Mouse (Mus musculus) heart, embryonic 10.5 days (tissue): ENCODE data around the gene Parvb. TPM values are rescaled to one million over a fixed set of nuclear protein-coding genes. Genes with fewer than 3 reads are reported as not detected.

ENCODE experiments used
- DNase-seq: peaks from one replicate; pipeline ENCODE4 v3.0.0-alpha.2; 2017; ENCODE audit warnings: low spot score
- H3K27ac ChIP-seq: fragments of 300-500 bp; sonication (generic); 2 replicates; pipeline ENCODE4 v1.5.1; 2016; ENCODE audit warnings: mild to moderate bottlenecking
- H3K27me3 ChIP-seq: fragments of 300-500 bp; sonication (generic); 2 replicates; pipeline ENCODE4 v1.6.1; 2016; ENCODE audit warnings: mild to moderate bottlenecking; ENCODE audit not compliant: poor library complexity, insufficient read depth, severe bottlenecking
- H3K36me3 ChIP-seq: fragments of 300-500 bp; sonication (generic); 2 replicates; pipeline ENCODE4 v1.6.1; 2016; ENCODE audit warnings: mild to moderate bottlenecking, moderate library complexity
- H3K4me1 ChIP-seq: fragments of 300-500 bp; sonication (generic); 2 replicates; pipeline ENCODE4 v1.6.1; 2016; ENCODE audit warnings: mild to moderate bottlenecking
- H3K4me3 ChIP-seq: fragments of 300-500 bp; sonication (generic); 2 replicates; pipeline ENCODE4 v1.5.1; 2016; ENCODE audit warnings: mild to moderate bottlenecking, moderate library complexity
- H3K9me3 ChIP-seq: fragments of 300-500 bp; sonication (generic); 2 replicates; pipeline ENCODE4 v1.6.1; 2016; ENCODE audit warnings: mild to moderate bottlenecking, moderate library complexity
- WGBS: fragments of 180-500 bp; shearing (Covaris S2); methylation state at CpG from one replicate; pipeline ENCODE4 v1.1.7; 2016; 5-methylcytosine and 5-hydroxymethylcytosine counted together
- polyA plus RNA-seq: library from polyadenylated mRNA; unstranded; fragments of >200 nt; fragmentation: Nextera tagmentation; extraction: Ambion mirVana; gene quantifications from 2 replicates; pipeline ENCODE4 v1.2.1, GENCODE M21; 2016

Gene Parvb
- polyA plus RNA-seq, 1 experiment from 2014 or later, result 17.6 TPM

DNA sequence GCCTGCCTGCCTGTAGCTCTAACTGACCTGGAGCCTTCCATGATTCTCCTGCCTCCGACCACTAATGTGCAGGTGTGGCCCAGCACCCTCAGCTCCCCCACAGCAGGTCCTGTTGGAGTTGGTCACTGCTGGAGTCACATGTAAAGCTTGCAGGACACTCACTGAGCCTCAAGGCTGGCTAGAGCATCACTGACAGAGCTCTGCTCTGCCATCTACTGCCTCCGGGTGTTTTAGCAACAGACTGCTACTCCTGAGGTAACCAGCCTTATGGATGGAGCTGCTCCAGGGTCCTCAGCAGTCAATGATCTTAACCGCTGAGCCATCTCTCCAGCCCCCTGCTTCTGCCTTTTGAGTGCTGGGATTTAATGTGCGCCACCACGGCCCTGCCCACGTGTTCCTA lies 8.4 kb upstream of the Parvb start:
- no peak overlapping the region for H3K4me3 ChIP-seq
- H3K4me1 ChIP-seq, result peaks cover 41% of the 10 kb centered on the region
- peak overlapping the region; percentile 13; the same call in 1 of the 2 replicates for H3K27ac ChIP-seq
- WGBS, result 28% methylated on average over 6 of the region's 6 CpGs
- H3K36me3 ChIP-seq, result no peaks in the 10 kb centered on the region
- DNase-seq, result no peak
- H3K9me3 ChIP-seq, result no peaks in the 10 kb centered on the region
- no peaks in the 10 kb centered on the region for H3K27me3 ChIP-seq

DNA sequence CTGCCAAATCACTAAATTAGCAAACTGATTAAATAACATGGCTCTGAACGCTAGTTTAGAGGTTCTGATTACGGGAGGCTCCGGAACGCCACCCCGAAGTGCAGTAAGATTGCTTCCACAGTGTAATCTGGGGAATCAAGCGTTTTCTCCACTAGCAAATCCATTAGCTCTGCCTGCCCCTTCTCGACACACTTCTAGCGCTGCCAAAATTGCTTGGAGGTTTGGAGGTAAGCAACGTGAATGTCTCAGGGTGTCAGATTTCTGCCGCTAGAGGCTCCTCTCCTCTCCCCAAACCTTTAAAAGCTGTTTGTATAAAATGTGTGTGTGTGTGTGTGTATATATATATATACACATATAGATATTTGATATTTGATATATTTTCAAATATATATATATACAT lies 7.1 kb upstream of the Parvb start:
- Histone ChIP-seq H3K4me3 (no peak overlapping the region), H3K9me3 (no peaks in the 10 kb centered on the region), H3K27me3 (no peaks in the 10 kb centered on the region), H3K27ac (no peak overlapping the region), H3K4me1 (peaks cover 29% of the 10 kb centered on the region), H3K36me3 (no peaks in the 10 kb centered on the region)
- WGBS, result 45% methylated on average over 10 of the region's 10 CpGs
- DNase-seq, result no peak

DNA sequence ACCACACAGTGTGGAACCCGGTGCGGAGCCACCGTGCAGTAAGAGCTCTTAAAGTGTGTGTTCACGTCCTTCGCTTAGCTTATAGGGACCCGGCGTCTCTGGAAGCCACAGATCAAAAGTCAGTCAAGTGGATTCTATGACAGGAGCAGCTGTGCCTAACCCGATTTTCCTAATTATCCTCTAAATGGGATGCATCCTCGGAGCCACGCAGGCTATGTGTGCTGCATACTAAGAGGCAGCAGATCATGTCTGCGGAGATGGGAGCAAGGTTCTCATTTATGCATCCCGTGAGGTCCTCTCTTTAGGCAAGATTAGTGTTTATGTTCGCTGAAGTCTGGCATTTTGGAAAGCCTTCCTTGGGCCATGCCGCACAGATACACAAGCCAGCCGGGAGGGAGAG lies 4.9 kb upstream of the Parvb start:
- H3K36me3 ChIP-seq, result no peaks in the 10 kb centered on the region
- 85% methylated on average over 15 of the region's 15 CpGs for WGBS
- no peak overlapping the region for H3K27ac ChIP-seq
- H3K4me1 ChIP-seq, result peaks cover 47% of the 10 kb centered on the region
- H3K27me3 ChIP-seq, result no peaks in the 10 kb centered on the region
- H3K4me3 ChIP-seq, result no peak overlapping the region
- H3K9me3 ChIP-seq, result no peaks in the 10 kb centered on the region
- no peak for DNase-seq

DNA sequence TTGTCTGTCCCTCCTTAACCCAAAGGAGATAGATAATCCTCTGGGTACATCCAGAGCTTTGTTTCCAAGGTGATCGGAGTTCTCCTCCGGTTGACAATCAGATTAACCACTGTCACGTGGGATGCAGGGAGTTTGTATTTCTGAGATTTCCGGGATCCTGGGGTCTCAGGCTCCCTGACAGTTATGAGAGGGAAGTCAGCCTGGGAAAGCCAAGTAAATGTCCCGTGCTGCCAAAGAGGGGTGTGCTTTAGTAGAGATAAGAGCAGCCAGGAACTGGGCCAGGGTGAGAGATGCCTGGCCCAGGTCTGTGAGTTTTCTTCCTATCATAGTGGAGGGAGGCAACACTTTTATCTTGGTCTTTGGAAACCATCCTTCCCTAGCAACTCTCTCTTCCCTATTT lies 1.2 kb upstream of the Parvb start:
- Histone ChIP-seq H3K27me3 (no peaks in the 10 kb centered on the region), H3K4me3 (peak overlapping the region; percentile 82), H3K36me3 (peaks cover 15% of the 10 kb centered on the region), H3K9me3 (no peaks in the 10 kb centered on the region), H3K4me1 (peaks cover 50% of the 10 kb centered on the region), H3K27ac (peak overlapping the region; percentile 95)
- no peak for DNase-seq
- 6% methylated on average over 5 of the region's 5 CpGs for WGBS

DNA sequence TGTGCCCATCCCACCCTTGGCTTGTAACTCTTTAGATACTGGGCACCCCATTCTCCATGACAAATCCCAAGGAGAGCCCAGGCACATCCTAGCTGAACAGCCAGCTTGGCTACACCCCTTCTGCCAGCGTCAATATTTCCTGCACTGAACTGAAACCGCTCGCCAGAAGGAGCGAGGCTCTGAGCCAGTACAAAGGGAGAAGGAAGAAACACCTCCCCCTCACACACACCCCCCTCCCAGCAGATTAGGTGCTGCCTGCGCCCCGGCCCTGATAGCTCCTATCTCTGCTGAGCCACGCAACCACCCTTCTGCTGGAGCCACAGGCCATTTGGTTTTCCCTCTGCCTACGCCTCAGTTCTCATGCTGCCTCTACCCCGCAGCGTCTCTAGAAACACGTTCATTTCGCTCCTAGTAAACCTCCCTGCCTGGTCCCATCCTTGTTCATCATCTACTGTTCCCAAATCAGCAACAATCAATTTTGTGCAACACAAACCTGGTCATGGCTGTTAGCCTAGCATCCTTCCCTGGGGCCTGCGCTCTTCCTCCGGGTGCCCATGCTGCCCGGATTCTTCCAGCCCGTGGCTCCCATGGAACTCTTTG lies 630 bp upstream of the Parvb start:
- peak overlapping the region; percentile 82 for H3K4me3 ChIP-seq
- H3K27me3 ChIP-seq, result no peaks in the 10 kb centered on the region
- peaks cover 15% of the 10 kb centered on the region for H3K36me3 ChIP-seq
- no peaks in the 10 kb centered on the region for H3K9me3 ChIP-seq
- DNase-seq, result peak; percentile 86
- H3K27ac ChIP-seq, result peak overlapping the region; percentile 95
- 1% methylated on average over 16 of the region's 16 CpGs for WGBS
- peaks cover 45% of the 10 kb centered on the region for H3K4me1 ChIP-seq

DNA sequence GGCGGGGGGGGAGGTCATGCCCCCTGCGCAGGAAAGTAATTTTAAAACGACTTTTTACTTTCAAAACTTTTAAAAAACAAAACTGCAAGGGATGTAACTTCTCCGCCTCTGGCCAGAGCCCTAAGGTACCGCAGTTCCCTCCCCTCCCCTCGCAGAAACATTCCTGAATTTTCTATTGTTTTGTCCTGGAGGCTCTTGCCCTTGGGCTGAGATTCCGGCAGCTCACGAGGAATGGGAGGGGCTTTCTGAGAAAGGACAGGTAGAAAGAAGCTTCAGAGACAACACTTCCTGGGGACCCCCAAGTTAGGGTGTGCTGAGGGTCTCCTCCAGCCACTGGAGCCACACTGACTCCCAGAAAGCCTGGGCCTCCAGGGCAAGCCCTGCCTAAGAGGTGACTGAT lies 766 bp downstream of the Parvb start:
- Histone ChIP-seq H3K9me3 (no peaks in the 10 kb centered on the region), H3K27me3 (no peaks in the 10 kb centered on the region), H3K4me1 (peaks cover 53% of the 10 kb centered on the region), H3K27ac (peak overlapping the region; percentile 95), H3K4me3 (peak overlapping the region; percentile 82), H3K36me3 (peaks cover 21% of the 10 kb centered on the region)
- WGBS, result 5% methylated on average over 7 of the region's 8 CpGs
- no peak for DNase-seq

DNA sequence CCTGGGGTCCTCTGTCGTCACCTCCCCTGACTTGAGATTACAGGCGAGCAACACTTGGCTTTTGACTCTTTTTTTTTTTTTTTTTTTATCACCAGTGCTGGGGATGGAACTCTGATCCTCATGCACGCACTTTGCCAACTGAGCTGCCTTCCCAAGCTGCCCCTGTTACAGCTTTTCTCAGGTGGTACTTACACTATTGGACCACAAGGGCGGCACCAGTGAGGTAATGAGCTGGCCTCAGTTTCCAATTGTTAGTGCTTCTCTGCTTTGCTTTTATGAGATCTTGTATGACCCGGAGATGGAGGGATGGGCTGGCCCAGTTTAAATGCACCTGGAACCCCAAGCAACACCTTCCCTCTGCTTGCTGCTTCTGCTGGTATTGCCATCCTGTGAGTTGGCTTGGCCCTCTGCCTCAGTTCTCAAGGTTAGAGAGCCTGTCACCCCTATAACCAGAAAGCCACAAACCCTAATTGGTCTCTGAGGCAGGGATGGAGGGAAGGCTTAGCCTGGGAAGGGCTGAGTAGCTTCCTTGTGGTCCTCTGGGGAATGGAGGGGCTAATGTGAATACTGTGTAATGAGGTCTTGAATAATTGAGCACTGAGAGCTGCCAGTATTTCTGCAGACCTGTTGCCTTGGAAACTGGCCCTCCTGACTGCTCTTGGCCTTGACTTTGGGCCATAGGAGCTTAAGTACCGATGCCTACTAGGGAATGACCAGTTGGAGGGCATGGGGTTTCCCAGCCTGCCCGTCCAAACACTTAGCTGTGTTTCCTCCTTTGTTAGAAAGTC lies 3.1 kb downstream of the Parvb start:
- peaks cover 70% of the 10 kb centered on the region for H3K4me1 ChIP-seq

DNA sequence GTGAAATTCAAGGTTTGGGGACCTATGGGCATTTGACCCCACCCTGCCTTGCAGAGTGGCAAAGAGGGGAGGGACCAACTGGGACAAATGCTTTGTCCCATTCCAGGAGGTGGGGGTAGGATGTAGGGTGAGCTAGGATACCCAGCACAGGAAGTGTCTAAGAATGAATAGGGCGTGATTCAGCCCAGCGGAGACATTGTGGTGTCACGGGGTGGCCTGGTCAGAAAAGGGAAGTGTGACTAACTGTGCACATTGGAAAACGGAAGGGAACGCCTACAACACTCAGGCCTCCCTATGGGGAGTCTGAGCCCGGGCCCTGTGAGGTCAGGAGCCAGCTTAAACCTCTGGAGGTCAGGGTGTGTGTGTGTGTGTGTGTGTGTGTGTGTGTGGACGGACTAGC lies 3.8 kb downstream of the Parvb start:
- no peak for DNase-seq
- Histone ChIP-seq H3K36me3 (peaks cover 21% of the 10 kb centered on the region), H3K27ac (peak overlapping the region; percentile 60; the same call in 1 of the 2 replicates), H3K27me3 (no peaks in the 10 kb centered on the region), H3K4me3 (no peak overlapping the region), H3K4me1 (peaks cover 68% of the 10 kb centered on the region), H3K9me3 (no peaks in the 10 kb centered on the region)
- WGBS, result 74% methylated on average over 7 of the region's 7 CpGs

More for the DNA sequence above, 3.1 kb downstream of the Parvb start:
- Histone ChIP-seq H3K4me3 (no peak overlapping the region), H3K9me3 (no peaks in the 10 kb centered on the region), H3K36me3 (peaks cover 21% of the 10 kb centered on the region), H3K27ac (peak overlapping the region; percentile 60; the same call in 1 of the 2 replicates), H3K27me3 (no peaks in the 10 kb centered on the region)
- no peak for DNase-seq
- 70% methylated on average over 7 of the region's 7 CpGs for WGBS

DNA sequence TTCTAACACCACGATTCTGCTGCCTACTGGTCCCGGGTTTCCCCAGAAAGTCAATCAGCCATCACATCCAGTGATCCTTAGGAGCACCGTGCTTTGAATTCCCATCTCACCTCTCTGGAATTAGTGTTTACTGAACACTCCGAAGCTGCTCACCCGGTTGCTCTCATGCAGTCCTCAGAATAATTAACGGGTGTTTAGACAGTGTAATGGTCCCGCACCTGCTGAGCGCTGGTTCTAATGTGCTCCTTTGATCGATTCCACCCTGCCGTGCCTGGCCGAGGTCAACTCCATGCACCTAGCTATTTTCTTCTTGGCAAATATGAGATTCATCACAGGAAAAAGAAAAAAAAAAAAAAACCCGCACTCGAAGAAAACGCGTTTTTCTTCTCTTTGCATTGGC lies 6.7 kb downstream of the Parvb start:
- H3K4me3 ChIP-seq, result no peak overlapping the region
- DNase-seq, result no peak
- no peaks in the 10 kb centered on the region for H3K27me3 ChIP-seq
- H3K27ac ChIP-seq, result no peak overlapping the region
- H3K36me3 ChIP-seq, result peaks cover 27% of the 10 kb centered on the region
- no peaks in the 10 kb centered on the region for H3K9me3 ChIP-seq
- 46% methylated on average over 15 of the region's 15 CpGs for WGBS
- peaks cover 53% of the 10 kb centered on the region for H3K4me1 ChIP-seq

DNA sequence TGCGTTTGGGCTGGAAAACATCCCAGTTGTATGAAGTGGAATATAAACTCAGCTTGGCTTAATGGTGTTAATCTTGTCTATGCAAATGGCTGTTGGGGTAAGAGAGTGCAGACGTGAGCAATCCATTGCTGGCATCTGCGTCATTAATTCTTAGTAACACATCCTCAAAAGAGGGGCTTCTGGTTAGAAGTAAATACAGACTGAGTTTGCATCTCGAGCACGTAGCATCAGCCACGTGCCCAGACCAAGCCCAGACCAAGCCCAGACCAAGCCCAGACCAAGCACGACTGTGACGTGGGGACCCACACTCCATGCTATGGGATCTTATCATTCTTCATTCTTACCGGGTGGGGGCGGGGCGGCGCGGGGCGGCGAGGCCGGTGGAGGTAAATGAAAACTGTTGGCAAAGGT lies 7.2 kb downstream of the Parvb start:
- no peaks in the 10 kb centered on the region for H3K27me3 ChIP-seq
- WGBS, result 10% methylated on average over 16 of the region's 16 CpGs
- H3K36me3 ChIP-seq, result peaks cover 27% of the 10 kb centered on the region
- no peak for DNase-seq
- H3K9me3 ChIP-seq, result no peaks in the 10 kb centered on the region
- peak overlapping the region; percentile 42 for H3K4me3 ChIP-seq
- H3K4me1 ChIP-seq, result peaks cover 53% of the 10 kb centered on the region
- H3K27ac ChIP-seq, result 0 out of 2 replicates have a peak overlapping the region, but pooled peaks have one; percentile 42

DNA sequence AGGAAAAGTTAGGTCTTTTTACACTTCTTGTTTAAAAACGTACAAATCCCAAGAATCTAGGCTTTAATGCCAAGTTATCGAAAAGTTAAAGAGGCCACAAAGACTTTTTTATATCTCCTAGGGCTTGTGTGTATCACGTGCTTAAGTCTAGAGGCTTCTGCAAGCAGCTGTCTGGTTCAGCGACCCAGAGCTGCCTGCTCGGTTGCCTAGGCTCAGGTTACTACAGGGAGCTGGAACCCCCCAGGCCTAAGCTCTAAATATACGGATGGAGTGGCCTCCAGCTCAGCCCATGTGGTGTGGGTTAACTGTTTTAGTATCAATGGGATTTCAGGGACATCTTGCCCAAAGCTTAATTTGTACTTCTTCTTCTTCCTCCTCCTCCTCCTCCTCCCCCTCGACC lies 9.7 kb downstream of the Parvb start:
- WGBS, result 47% methylated on average over 7 of the region's 7 CpGs
- Histone ChIP-seq H3K9me3 (no peaks in the 10 kb centered on the region), H3K4me1 (peaks cover 49% of the 10 kb centered on the region), H3K27me3 (no peaks in the 10 kb centered on the region), H3K4me3 (no peak overlapping the region), H3K36me3 (peaks cover 19% of the 10 kb centered on the region; the same call in 1 of the 2 replicates), H3K27ac (no peak overlapping the region; the same call in 1 of the 2 replicates)
- no peak for DNase-seq

DNA sequence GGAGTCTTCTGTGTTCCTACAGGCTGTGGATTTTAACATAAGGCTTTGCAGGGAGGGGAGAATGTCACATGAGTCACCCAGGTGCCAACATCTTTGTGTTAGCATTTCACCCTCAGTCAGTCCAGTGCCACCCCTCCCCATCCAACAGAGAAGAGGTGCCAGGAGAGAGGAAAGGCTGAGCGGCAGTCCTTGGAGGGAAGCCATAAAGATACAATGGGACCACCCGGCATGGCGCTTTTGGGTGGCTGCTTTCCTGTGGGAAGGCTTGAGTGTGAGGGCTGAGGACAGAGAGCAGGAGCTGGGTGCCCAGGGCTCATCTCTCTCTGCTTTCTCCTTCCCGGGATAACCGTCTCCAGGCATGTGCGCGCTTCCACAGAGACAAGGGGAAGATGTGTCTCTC lies 13.3 kb downstream of the Parvb start:
- Histone ChIP-seq H3K9me3 (no peaks in the 10 kb centered on the region), H3K36me3 (peaks cover 18% of the 10 kb centered on the region; the same call in 1 of the 2 replicates), H3K27me3 (no peaks in the 10 kb centered on the region), H3K4me3 (no peak overlapping the region), H3K27ac (peak overlapping the region; percentile 64), H3K4me1 (peaks cover 28% of the 10 kb centered on the region)
- DNase-seq, result no peak
- 79% methylated on average over 7 of the region's 7 CpGs for WGBS

DNA sequence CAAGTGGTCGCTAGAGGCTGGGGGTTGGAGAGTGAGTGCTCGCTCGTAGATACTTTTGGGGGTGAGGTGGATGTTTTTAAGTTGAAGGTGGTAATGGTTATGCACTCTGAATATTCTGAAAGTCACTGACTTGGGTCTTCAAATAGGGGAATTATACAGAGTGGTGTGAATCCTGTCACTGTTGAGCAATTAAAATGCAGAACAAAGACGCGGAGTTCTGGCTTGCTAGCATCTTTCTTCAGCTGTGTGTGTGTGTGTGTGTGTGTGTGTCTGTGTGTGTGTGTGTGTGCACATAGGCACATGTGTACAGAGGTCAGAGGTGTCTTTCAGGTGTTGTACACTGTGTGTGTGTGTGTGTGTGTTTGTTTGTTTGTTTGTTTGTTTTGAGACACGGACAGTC lies 14.4 kb downstream of the Parvb start:
- Histone ChIP-seq H3K4me3 (no peak overlapping the region), H3K27ac (no peak overlapping the region), H3K4me1 (peaks cover 31% of the 10 kb centered on the region), H3K27me3 (no peaks in the 10 kb centered on the region), H3K36me3 (peaks cover 18% of the 10 kb centered on the region; the same call in 1 of the 2 replicates), H3K9me3 (no peaks in the 10 kb centered on the region)
- no peak for DNase-seq
- 90% methylated on average over 6 of the region's 6 CpGs for WGBS
